Mouse (Mus musculus) C2C12 (cell line): ENCODE results near the gene Sox5. TPM values are rescaled to one million over a fixed set of nuclear protein-coding genes. Genes with fewer than 3 reads are reported as not detected.

ENCODE experiments used
- H3K27me3 ChIP-seq: one replicate; pipeline ENCODE4 v1.6.1; 2011; ENCODE audit not compliant: control insufficient read depth, insufficient read depth, insufficient read length
- H3K36me3 ChIP-seq: one replicate; pipeline ENCODE4 v1.6.1; 2011; ENCODE audit not compliant: control insufficient read depth, insufficient read depth
- H3K4me3 ChIP-seq: one replicate; pipeline ENCODE4 v1.5.1; 2011; ENCODE audit warnings: mild to moderate bottlenecking, control low read depth; ENCODE audit not compliant: poor library complexity, insufficient read depth, severe bottlenecking
- H3K79me2 ChIP-seq: one replicate; pipeline ENCODE4 v1.6.1; 2011; ENCODE audit not compliant: control insufficient read depth, insufficient read depth
- H3K79me3 ChIP-seq: one replicate; pipeline ENCODE4 v1.6.1; 2011; ENCODE audit warnings: low read depth, control low read depth
- H3ac ChIP-seq: one replicate; pipeline ENCODE3; 2011; ENCODE audit warnings: low read depth; ENCODE audit not compliant: control insufficient read depth, insufficient read length
- CEBPB ChIP-seq: IDR thresholded peaks from one replicate; pipeline ENCODE4 v1.6.1; 2011; ENCODE audit warnings: low read depth, mild to moderate bottlenecking, control low read depth, moderate library complexity
- CTCF ChIP-seq: IDR thresholded peaks from one replicate; pipeline ENCODE4 v1.5.1; 2011; ENCODE audit not compliant: control insufficient read depth, insufficient read depth, insufficient read length
- FOSL1 ChIP-seq: IDR thresholded peaks from one replicate; pipeline ENCODE4 v1.8.0; 2011; ENCODE audit warnings: mild to moderate bottlenecking, low read length; ENCODE audit not compliant: poor library complexity, insufficient read depth, severe bottlenecking
- MAX ChIP-seq: IDR thresholded peaks from one replicate; pipeline ENCODE4 v1.6.1; 2011; ENCODE audit warnings: mild to moderate bottlenecking, control low read depth
- MYOD1 ChIP-seq: IDR thresholded peaks from one replicate; pipeline ENCODE4 v1.6.1; 2011; ENCODE audit warnings: low read depth; ENCODE audit not compliant: control insufficient read depth, insufficient read length
- MYOG ChIP-seq: IDR thresholded peaks from one replicate; pipeline ENCODE4 v1.6.1; 2011; ENCODE audit not compliant: control insufficient read depth, insufficient read length; ENCODE audit errors: extremely low read depth
- USF1 ChIP-seq: IDR thresholded peaks from one replicate; pipeline ENCODE4 v1.6.1; 2011; ENCODE audit warnings: low read depth, mild to moderate bottlenecking, control low read depth, moderate library complexity
- polyA plus RNA-seq: library from polyadenylated mRNA; unstranded; fragments of >200 nt; fragmentation: generic; extraction: Trizol; gene quantifications from one replicate; pipeline ENCODE4 v1.2.1, GENCODE M21; 2012; ENCODE audit warnings: missing spikeins

Sox5 gene
- polyA plus RNA-seq, 1 experiment = 0.07 TPM

GRCm38 (mm10) chr6:144393151-144393550 is 388.6 kb downstream of the Sox5 start:
- Histone ChIP-seq H3K36me3 (no peaks in the 10 kb centered on the region), H3K27me3 (no peaks in the 10 kb centered on the region), H3K4me3 (no peak overlapping the region), H3K79me2 (no peaks in the 10 kb centered on the region), H3ac (no peak overlapping the region), H3K79me3 (no peaks in the 10 kb centered on the region)
- TF ChIP-seq CTCF = no peak
- no peak for TF ChIP-seq MYOG
- no peak for TF ChIP-seq CEBPB
- TF ChIP-seq MAX = no peak
- TF ChIP-seq USF1 = no peak
- TF ChIP-seq FOSL1 = no peak
- TF ChIP-seq MYOD1 = no peak

GRCm38 (mm10) chr6:144389333-144390054 is 392.3 kb downstream of the Sox5 start:
- H3ac ChIP-seq = no peak overlapping the region
- no peaks in the 10 kb centered on the region for H3K27me3 ChIP-seq
- no peaks in the 10 kb centered on the region for H3K79me3 ChIP-seq
- H3K36me3 ChIP-seq = no peaks in the 10 kb centered on the region
- no peaks in the 10 kb centered on the region for H3K79me2 ChIP-seq
- no peak overlapping the region for H3K4me3 ChIP-seq
- TF ChIP-seq CEBPB = no peak
- TF ChIP-seq MAX = no peak

DNA sequence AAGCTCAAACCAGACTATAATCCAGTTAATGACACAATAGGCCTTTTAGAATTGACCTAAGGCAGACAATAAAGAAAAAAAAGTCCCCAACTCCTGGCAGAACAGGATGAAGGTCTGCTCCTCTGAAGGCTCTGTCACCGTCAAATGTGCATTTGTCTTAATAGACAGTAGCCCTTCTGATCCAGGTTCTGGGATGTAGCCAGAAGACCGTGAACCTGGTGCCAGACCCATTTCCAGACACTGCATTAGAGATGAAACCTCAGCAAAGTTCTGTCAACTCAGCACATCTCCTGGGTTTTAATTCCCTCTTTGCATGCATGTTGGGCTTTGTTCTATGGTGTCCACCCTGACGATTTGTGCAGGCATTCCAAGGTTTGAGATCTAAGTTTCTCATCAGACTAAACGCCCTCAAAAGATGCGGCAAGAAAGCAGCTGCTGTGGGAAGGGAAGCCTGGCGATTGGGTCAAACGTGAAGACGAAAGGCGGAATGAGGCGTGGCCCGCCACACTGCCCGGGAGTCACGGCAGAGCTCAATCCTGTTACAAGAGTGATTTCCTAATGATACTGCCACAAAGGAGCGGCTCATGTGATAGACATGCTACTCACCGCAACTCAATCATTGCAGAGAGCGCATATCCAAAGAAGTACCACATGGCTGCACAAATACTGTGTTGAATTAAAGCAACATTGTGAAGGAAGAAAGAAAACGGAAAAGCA is 394.1 kb downstream of the Sox5 start:
- Histone ChIP-seq H3K4me3 (no peak overlapping the region), H3ac (no peak overlapping the region), H3K79me2 (no peaks in the 10 kb centered on the region), H3K36me3 (no peaks in the 10 kb centered on the region), H3K79me3 (no peaks in the 10 kb centered on the region), H3K27me3 (no peaks in the 10 kb centered on the region)
- TF ChIP-seq USF1 = no peak
- no peak for TF ChIP-seq MYOD1
- no peak for TF ChIP-seq FOSL1
- TF ChIP-seq MAX = no peak
- TF ChIP-seq CTCF = no peak
- no peak for TF ChIP-seq MYOG
- no peak for TF ChIP-seq CEBPB

GRCm38 (mm10) chr6:144380641-144381040 is 401.1 kb downstream of the Sox5 start:
- H3K36me3 ChIP-seq = no peaks in the 10 kb centered on the region
- no peak overlapping the region for H3ac ChIP-seq
- H3K4me3 ChIP-seq = no peak overlapping the region
- TF ChIP-seq MYOD1 (no peak), USF1 (no peak), FOSL1 (no peak), MAX (no peak), CEBPB (no peak), MYOG (no peak), CTCF (no peak)
- no peaks in the 10 kb centered on the region for H3K79me2 ChIP-seq
- no peaks in the 10 kb centered on the region for H3K79me3 ChIP-seq
- no peaks in the 10 kb centered on the region for H3K27me3 ChIP-seq

- Histone ChIP-seq H3K79me2 (no peaks in the 10 kb centered on the region), H3ac (no peak overlapping the region), H3K36me3 (no peaks in the 10 kb centered on the region), H3K4me3 (no peak overlapping the region), H3K79me3 (no peaks in the 10 kb centered on the region), H3K27me3 (no peaks in the 10 kb centered on the region)
- TF ChIP-seq FOSL1 (no peak), MYOG (no peak), MYOD1 (no peak), CEBPB (no peak), USF1 (no peak), MAX (no peak), CTCF (no peak)
Observed at GRCm38 (mm10) chr6:144380171-144380570, 401.6 kb downstream of the Sox5 start.
